Mouse (Mus musculus) hindbrain, postnatal 0 days (tissue): ENCODE measurements at regions not wholly inside any gene's neighbourhood (a gene's known extent, or its start where the extent isn't known, plus 50 kb on each side); places are given as distances from the start of the nearest gene placed in this dataset.

Source experiments
- ATAC-seq: fragments of 200-750 bp; cut with Nextera tagmentation; 2 replicates; pipeline ENCODE4 v1.8.0; 2017; ENCODE audit warnings: mild to moderate bottlenecking, moderate TSS enrichment, moderate library complexity
- DNase-seq: peaks from one replicate; pipeline ENCODE4 v3.0.0-alpha.2; 2015; ENCODE audit warnings: low spot score
- H3K27ac ChIP-seq: fragments of 300-500 bp; sonication (generic); 2 replicates; pipeline ENCODE4 v1.5.1; 2014; ENCODE audit warnings: mild to moderate bottlenecking
- H3K27me3 ChIP-seq: fragments of 300-500 bp; sonication (generic); 2 replicates; pipeline ENCODE4 v1.6.1; 2014; ENCODE audit warnings: low read length, mixed read lengths; ENCODE audit not compliant: insufficient read depth
- H3K36me3 ChIP-seq: fragments of 300-500 bp; sonication (generic); 2 replicates; pipeline ENCODE4 v1.6.1; 2014; ENCODE audit warnings: low read length, mixed read lengths; ENCODE audit not compliant: insufficient read depth
- H3K4me1 ChIP-seq: fragments of 300-500 bp; sonication (generic); 2 replicates; pipeline ENCODE4 v1.6.1; 2014; ENCODE audit warnings: antibody characterized with exemption, low read length, mixed read lengths; ENCODE audit not compliant: insufficient read depth
- H3K4me2 ChIP-seq: fragments of 300-500 bp; sonication (generic); 2 replicates; pipeline ENCODE4 v1.6.1; 2014; ENCODE audit warnings: low read depth, mild to moderate bottlenecking, low read length, moderate library complexity, mixed read lengths
- H3K4me3 ChIP-seq: fragments of 300-500 bp; sonication (generic); 2 replicates; pipeline ENCODE4 v1.5.1; 2014; ENCODE audit warnings: low read length
- H3K9ac ChIP-seq: fragments of 300-500 bp; sonication (generic); replicated peaks from 2 replicates; pipeline ENCODE4 v1.6.1; 2014; ENCODE audit warnings: mild to moderate bottlenecking, low read length, moderate library complexity, mixed read lengths
- H3K9me3 ChIP-seq: fragments of 300-500 bp; sonication (generic); 2 replicates; pipeline ENCODE4 v1.6.1; 2016; ENCODE audit warnings: low read length, mixed read lengths
- CTCF ChIP-seq: IDR thresholded peaks from 2 replicates; pipeline ENCODE4 v1.5.1; 2016; ENCODE audit warnings: antibody characterized with exemption, control low read depth, low read depth
- WGBS: fragments of 180-500 bp; shearing (Covaris S2); extraction: QIAGEN DNeasy Blood & Tissue Kit; methylation state at CpG from one replicate; pipeline ENCODE4 v1.1.7; 2014; 5-methylcytosine and 5-hydroxymethylcytosine counted together

GRCm38 (mm10) chr4:8361931-8362330, 123.1 kb upstream of the Car8 start:
- Histone ChIP-seq H3K4me3 (no peak overlapping the region), H3K27me3 (no peaks in the 10 kb centered on the region), H3K9me3 (no peaks in the 10 kb centered on the region), H3K27ac (no peak overlapping the region), H3K4me1 (no peaks in the 10 kb centered on the region), H3K9ac (no peak overlapping the region), H3K4me2 (no peak overlapping the region), H3K36me3 (no peaks in the 10 kb centered on the region)
- TF ChIP-seq CTCF, result no peak
- ATAC-seq, result no peak
- DNase-seq, result no peak
- WGBS, result 59% methylated on average over 2 of the region's 2 CpGs

DNA sequence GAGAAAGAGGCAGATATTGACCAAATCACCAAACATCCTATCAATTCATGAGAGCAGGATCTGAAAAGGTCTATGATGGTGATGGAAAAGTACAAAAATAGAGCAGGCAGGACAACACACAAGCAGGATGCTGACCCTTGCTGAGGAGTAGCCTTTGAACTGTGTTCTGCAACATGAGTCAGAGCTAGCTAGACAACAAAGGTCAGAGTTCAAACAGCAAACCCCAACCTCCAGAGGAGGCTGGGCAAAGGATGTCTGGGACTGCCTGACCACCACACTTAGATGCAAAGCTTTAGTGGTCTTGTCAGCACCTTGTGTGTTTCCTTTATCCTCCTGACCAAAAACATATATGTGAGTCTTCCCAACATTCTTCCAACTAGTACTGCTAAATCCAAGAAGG, 122.5 kb upstream of the Car8 start:
- no peak overlapping the region for H3K27ac ChIP-seq
- no peaks in the 10 kb centered on the region for H3K4me1 ChIP-seq
- no peaks in the 10 kb centered on the region for H3K36me3 ChIP-seq
- H3K4me2 ChIP-seq, result no peak overlapping the region
- no peaks in the 10 kb centered on the region for H3K27me3 ChIP-seq
- no peak overlapping the region for H3K9ac ChIP-seq
- no peak for TF ChIP-seq CTCF
- H3K9me3 ChIP-seq, result no peaks in the 10 kb centered on the region
- DNase-seq, result no peak
- ATAC-seq, result no peak
- no peak overlapping the region for H3K4me3 ChIP-seq

DNA sequence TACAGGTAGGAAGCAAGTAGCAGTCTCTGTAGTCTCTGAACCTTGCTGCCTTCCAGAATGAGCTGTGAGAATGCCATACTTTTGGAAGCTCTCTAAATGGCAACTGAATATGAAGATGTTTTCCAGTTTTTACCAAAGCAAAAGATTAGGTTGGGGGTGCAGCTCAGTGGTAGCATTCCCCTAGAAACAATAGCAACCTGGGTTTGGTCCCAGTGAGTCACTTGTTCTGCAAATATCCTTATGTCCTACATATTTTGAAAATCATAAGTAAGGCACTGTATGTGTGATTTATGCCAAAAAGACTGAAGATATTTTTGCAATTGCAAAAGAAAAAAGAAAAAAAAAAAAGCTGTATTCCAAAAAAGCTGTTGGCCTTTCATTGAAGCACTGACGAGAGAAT, 118.6 kb upstream of the Car8 start:
- no peaks in the 10 kb centered on the region for H3K27me3 ChIP-seq
- ATAC-seq, result no peak

GRCm38 (mm10) chr4:8341928-8342327, 103.1 kb upstream of the Car8 start:
- WGBS, result 80% methylated on average over 4 of the region's 4 CpGs
- Histone ChIP-seq H3K36me3 (no peaks in the 10 kb centered on the region), H3K9ac (no peak overlapping the region), H3K4me3 (no peak overlapping the region), H3K27me3 (no peaks in the 10 kb centered on the region), H3K4me1 (no peaks in the 10 kb centered on the region), H3K4me2 (no peak overlapping the region), H3K9me3 (no peaks in the 10 kb centered on the region), H3K27ac (no peak overlapping the region)
- no peak for DNase-seq
- no peak for ATAC-seq
- no peak for TF ChIP-seq CTCF

More for the DNA sequence above, 118.6 kb upstream of the Car8 start:
- TF ChIP-seq CTCF, result no peak
- WGBS, result 92% methylated on average over 1 of the region's 1 CpGs
- no peaks in the 10 kb centered on the region for H3K9me3 ChIP-seq
- no peak for DNase-seq
- no peak overlapping the region for H3K27ac ChIP-seq
- H3K9ac ChIP-seq, result no peak overlapping the region
- no peak overlapping the region for H3K4me2 ChIP-seq
- H3K36me3 ChIP-seq, result no peaks in the 10 kb centered on the region
- no peaks in the 10 kb centered on the region for H3K4me1 ChIP-seq
- no peak overlapping the region for H3K4me3 ChIP-seq

DNA sequence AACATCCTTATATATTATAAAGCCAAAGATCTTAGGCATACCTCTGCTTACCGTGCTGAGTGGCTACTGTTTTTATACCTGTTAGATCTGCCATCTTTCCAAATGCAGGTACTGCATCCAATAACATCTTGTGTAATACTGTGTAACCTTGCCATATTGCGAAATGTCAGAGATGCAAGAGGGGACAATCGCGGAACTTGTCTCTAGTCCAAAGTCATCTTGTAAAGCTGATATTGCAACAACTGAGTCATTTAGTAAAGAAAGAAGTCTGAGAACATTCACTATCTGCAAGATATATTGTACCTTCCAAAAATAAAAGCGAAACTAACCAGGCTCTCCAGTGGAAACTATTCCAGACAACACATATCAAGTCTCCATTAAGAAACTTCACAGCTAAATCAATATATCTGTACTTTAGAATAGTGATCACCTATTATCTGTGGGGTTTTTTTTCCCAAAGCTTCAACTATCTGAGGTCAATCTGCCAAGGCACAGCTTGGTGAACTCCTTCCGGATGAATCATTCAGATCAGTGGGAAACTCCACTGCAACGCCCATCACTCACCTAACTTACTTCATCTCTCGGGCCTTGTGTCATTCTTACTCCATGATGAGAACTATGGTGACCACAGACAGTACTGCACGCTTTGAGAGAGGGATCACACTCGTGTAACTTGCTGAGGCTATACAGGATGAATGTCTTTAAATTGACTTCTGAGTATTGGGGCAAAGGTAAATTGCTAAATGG, 70.6 kb upstream of the Car8 start:
- H3K9ac ChIP-seq, result no peak overlapping the region
- no peaks in the 10 kb centered on the region for H3K36me3 ChIP-seq
- H3K4me3 ChIP-seq, result no peak overlapping the region
- no peak for TF ChIP-seq CTCF
- H3K27me3 ChIP-seq, result no peaks in the 10 kb centered on the region
- 92% methylated on average over 10 of the region's 10 CpGs for WGBS
- DNase-seq, result no peak
- no peak overlapping the region for H3K4me2 ChIP-seq
- ATAC-seq, result no peak
- H3K4me1 ChIP-seq, result no peaks in the 10 kb centered on the region
- no peaks in the 10 kb centered on the region for H3K9me3 ChIP-seq
- no peak overlapping the region for H3K27ac ChIP-seq

DNA sequence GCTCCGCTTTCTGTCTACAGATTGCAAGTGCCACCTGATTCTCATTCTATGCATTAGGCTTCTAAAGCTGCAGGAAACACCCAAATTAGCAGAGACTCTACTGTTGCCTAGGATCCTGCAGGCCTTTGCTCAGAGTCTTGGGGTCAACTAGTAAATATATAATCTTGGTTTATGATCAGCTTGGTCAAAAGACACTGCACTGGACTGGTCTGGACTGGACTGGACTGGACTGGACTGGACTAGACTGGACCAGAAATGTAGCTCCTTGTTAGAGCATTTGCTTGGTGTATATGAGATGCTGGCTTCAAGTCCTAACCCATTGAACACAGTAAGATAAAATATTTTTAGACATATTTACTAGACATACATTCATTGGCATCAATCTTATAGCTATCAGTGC, 53.7 kb upstream of the Car8 start:
- H3K4me3 ChIP-seq, result no peak overlapping the region
- no peak overlapping the region for H3K9ac ChIP-seq
- H3K27ac ChIP-seq, result peak overlapping the region; percentile 22; the same call in 1 of the 2 replicates
- DNase-seq (no peak), ATAC-seq (no peak)
- no peak for TF ChIP-seq CTCF
- H3K4me2 ChIP-seq, result no peak overlapping the region
- H3K4me1 ChIP-seq, result no peaks in the 10 kb centered on the region
- no peaks in the 10 kb centered on the region for H3K27me3 ChIP-seq
- WGBS, result 71% methylated on average over 1 of the region's 1 CpGs
- H3K36me3 ChIP-seq, result no peaks in the 10 kb centered on the region
- H3K9me3 ChIP-seq, result no peaks in the 10 kb centered on the region

DNA sequence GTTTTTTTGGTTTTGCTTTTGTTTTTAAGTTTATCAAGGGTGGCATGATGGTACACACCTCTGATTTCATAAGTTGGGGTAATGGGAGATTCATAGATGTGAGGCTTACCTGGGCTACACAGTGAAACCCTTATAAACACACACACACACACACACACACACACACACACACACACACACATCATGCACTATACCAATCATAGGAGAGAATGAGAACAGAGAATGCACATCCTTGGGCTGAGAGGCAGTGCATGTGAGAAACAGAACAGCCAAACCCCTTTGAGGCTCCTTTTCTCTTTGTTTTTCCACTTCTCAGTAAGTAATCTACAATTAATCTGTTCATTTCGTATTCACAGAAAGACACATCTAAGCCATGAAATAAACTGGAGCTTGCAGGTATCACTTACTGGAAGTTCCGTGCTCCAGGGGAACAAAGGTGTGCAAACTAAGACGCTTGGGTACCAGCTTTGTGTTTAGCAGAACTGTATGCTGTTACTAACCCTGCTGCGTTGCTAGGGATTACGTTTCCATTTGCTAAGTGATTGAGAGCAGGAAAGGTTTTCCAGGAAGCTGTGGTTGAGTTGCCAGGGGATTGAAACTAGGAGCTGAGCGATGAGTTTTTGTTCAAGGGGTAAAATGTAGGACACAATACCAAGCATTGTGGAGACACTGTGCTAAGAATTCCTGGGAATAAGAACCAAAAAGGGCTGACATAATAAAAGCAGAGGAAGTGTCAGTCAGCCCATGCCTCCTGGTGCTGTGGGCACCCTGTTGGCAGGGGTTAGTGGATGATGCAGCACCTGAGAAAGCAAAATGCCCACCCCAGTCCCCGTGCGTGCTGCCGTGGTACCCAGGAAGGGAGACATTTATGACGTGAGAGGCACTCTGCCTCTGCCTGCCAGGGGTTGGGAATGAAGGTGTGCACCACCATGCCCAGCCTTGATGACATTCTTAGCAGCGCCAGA, 53.0 kb upstream of the Car8 start:
- ATAC-seq (peak; percentile 70), DNase-seq (peak; percentile 28)
- H3K4me3 ChIP-seq, result no peak overlapping the region
- no peaks in the 10 kb centered on the region for H3K36me3 ChIP-seq
- H3K27me3 ChIP-seq, result no peaks in the 10 kb centered on the region
- no peaks in the 10 kb centered on the region for H3K9me3 ChIP-seq
- H3K4me2 ChIP-seq, result no peak overlapping the region
- no peak overlapping the region for H3K9ac ChIP-seq
- no peaks in the 10 kb centered on the region for H3K4me1 ChIP-seq
- no peak for TF ChIP-seq CTCF
- WGBS, result 52% methylated on average over 11 of the region's 11 CpGs
- peak overlapping the region; percentile 22; the same call in 1 of the 2 replicates for H3K27ac ChIP-seq
